Mouse (Mus musculus): ENCODE measurements around the gene Tmem179b. TPM values are rescaled to one million over a fixed set of nuclear protein-coding genes. Genes with fewer than 3 reads are reported as not detected.

The Tmem179b gene
- total RNA-seq (2021) = 1 to 10 TPM; 8.3 to 9.8 TPM
- long read RNA-seq, experiment 1, transcript Tmem179b-201 (5 exons, 818 nt) = major isoform, 8 of 21 reads
- long read RNA-seq, experiment 1, partial matches to known transcripts = 1 of 21 reads
- long read RNA-seq, experiment 1, other reads (novel, unspliced or antisense) = 7 of 21 reads
- long read RNA-seq, experiment 2, transcript Tmem179b-201 (5 exons, 818 nt) = major isoform, 15 of 22 reads
- long read RNA-seq, experiment 2, partial matches to known transcripts = 2 of 22 reads
- long read RNA-seq, experiment 2, other reads (novel, unspliced or antisense) = 1 of 22 reads

- peak; percentile 91 for DNase-seq
These were observed at the start of gene Tmem179b for GRCm38 (mm10) chr19:8774086-8774835. Tmem179b (minus strand) TSS chr19:8774467.

GRCm38 (mm10) chr19:8822696-8823095 lies 48.4 kb upstream of the Tmem179b start:
- no peak for DNase-seq

- no peak for DNase-seq
These were observed 46.9 kb upstream of the Tmem179b start for GRCm38 (mm10) chr19:8821146-8821545.

GRCm38 (mm10) chr19:8820424-8820956 lies 46.2 kb upstream of the Tmem179b start:
- no peak for DNase-seq

- peak; percentile 99 for DNase-seq
These were observed 45.5 kb upstream of the Tmem179b start, which contains the start of gene Hnrnpul2 for GRCm38 (mm10) chr19:8819596-8820423. Hnrnpul2 (plus strand) TSS chr19:8820010.

- DNase-seq = peak; percentile 98
These were observed 44.7 kb upstream of the Tmem179b start, which contains the start of gene Ttc9c for GRCm38 (mm10) chr19:8818801-8819595. Ttc9c (minus strand) TSS chr19:8819333.

GRCm38 (mm10) chr19:8818301-8818798 lies 44.1 kb upstream of the Tmem179b start:
- DNase-seq = no peak

- DNase-seq = no peak
These were observed 42.7 kb upstream of the Tmem179b start for GRCm38 (mm10) chr19:8817001-8817400.

- no peak for DNase-seq
These were observed 41.5 kb upstream of the Tmem179b start for GRCm38 (mm10) chr19:8815812-8816211.

GRCm38 (mm10) chr19:8806810-8807209 lies 32.5 kb upstream of the Tmem179b start:
- DNase-seq = no peak

- DNase-seq = no peak
These were observed 29.8 kb upstream of the Tmem179b start for GRCm38 (mm10) chr19:8803879-8804660.

- no peak for DNase-seq
These were observed 29.0 kb upstream of the Tmem179b start for GRCm38 (mm10) chr19:8803204-8803780.

GRCm38 (mm10) chr19:8802130-8802821 lies 28.0 kb upstream of the Tmem179b start, which contains the start of gene Zbtb3:
Zbtb3 (plus strand) TSS chr19:8802555.
- peak; percentile 97 for DNase-seq

- DNase-seq = no peak
These were observed 24.7 kb upstream of the Tmem179b start for GRCm38 (mm10) chr19:8798947-8799315.

- peak; percentile 92 for DNase-seq
These were observed 24.1 kb upstream of the Tmem179b start, which contains the start of gene Polr2g for GRCm38 (mm10) chr19:8798264-8798946. Polr2g (minus strand) TSS chr19:8798577.

GRCm38 (mm10) chr19:8790171-8790570 lies 15.9 kb upstream of the Tmem179b start:
- DNase-seq = no peak

- DNase-seq = no peak
These were observed 14.9 kb upstream of the Tmem179b start for GRCm38 (mm10) chr19:8789171-8789570.

- no peak for DNase-seq
These were observed 14.3 kb upstream of the Tmem179b start for GRCm38 (mm10) chr19:8788521-8788920.

Data from gastrocnemius, postnatal 25 days (tissue).